Mouse (Mus musculus): ENCODE results near the gene Suclg2. TPM values are rescaled to one million over a fixed set of nuclear protein-coding genes. Genes with fewer than 3 reads are reported as not detected.

Gene Suclg2
- total and polyA plus RNA-seq, 2 experiments from 2014 or later = 16.0 to 16.1 TPM

GRCm38 (mm10) chr6:95711671-95712070 lies 6.9 kb downstream of the Suclg2 start:
- no peak for ATAC-seq
- no peak for TF ChIP-seq CTCF (IDR thresholded peaks at IDR 0.05; ENCODE audit: low read depth)
- WGBS = 81% methylated on average over 3 of the region's 3 CpGs

GRCm38 (mm10) chr6:95710886-95711285 lies 7.7 kb downstream of the Suclg2 start:
- H3K9me3 ChIP-seq (ENCODE audit: low read length) = no peaks in the 10 kb centered on the region
- no peak overlapping the region for H3K27ac ChIP-seq (ENCODE audit: low read depth, low read length)
- no peaks in the 10 kb centered on the region for H3K36me3 ChIP-seq (ENCODE audit: insufficient read depth)
- 95% methylated on average over 6 of the region's 6 CpGs for WGBS
- DNase-seq (no peak), ATAC-seq (no peak)
- no peak overlapping the region for H3K4me3 ChIP-seq (ENCODE audit: low read depth, low read length)
- H3K4me1 ChIP-seq (ENCODE audit: insufficient read depth) = no peaks in the 10 kb centered on the region
- no peaks in the 10 kb centered on the region for H3K27me3 ChIP-seq (ENCODE audit: insufficient read depth, low read length)
- TF ChIP-seq CTCF (IDR thresholded peaks at IDR 0.05; ENCODE audit: low read depth) = no peak
- no peak overlapping the region for H3K4me2 ChIP-seq (ENCODE audit: low read depth)
- no peak overlapping the region for H3K9ac ChIP-seq

More at GRCm38 (mm10) chr6:95711671-95712070, 6.9 kb downstream of the Suclg2 start:
- Histone ChIP-seq H3K36me3 (ENCODE audit: insufficient read depth) (no peaks in the 10 kb centered on the region), H3K4me2 (ENCODE audit: low read depth) (no peak overlapping the region), H3K9ac (no peak overlapping the region), H3K27me3 (ENCODE audit: insufficient read depth, low read length) (no peaks in the 10 kb centered on the region), H3K4me3 (ENCODE audit: low read depth, low read length) (no peak overlapping the region), H3K27ac (ENCODE audit: low read depth, low read length) (no peak overlapping the region), H3K4me1 (ENCODE audit: insufficient read depth) (no peaks in the 10 kb centered on the region), H3K9me3 (ENCODE audit: low read length) (no peaks in the 10 kb centered on the region)
- DNase-seq = no peak

GRCm38 (mm10) chr6:95709531-95709930 lies 9.1 kb downstream of the Suclg2 start:
- TF ChIP-seq CTCF (IDR thresholded peaks at IDR 0.05; ENCODE audit: low read depth) = no peak
- DNase-seq (no peak), ATAC-seq (no peak)
- H3K4me3 ChIP-seq (ENCODE audit: low read depth, low read length) = no peak overlapping the region
- H3K4me2 ChIP-seq (ENCODE audit: low read depth) = no peak overlapping the region
- no peak overlapping the region for H3K27ac ChIP-seq (ENCODE audit: low read depth, low read length)
- H3K9ac ChIP-seq = no peak overlapping the region
- no peaks in the 10 kb centered on the region for H3K4me1 ChIP-seq (ENCODE audit: insufficient read depth)
- no peaks in the 10 kb centered on the region for H3K36me3 ChIP-seq (ENCODE audit: insufficient read depth)
- no peaks in the 10 kb centered on the region for H3K27me3 ChIP-seq (ENCODE audit: insufficient read depth, low read length)
- H3K9me3 ChIP-seq (ENCODE audit: low read length) = no peaks in the 10 kb centered on the region
- WGBS = 46% methylated on average over 4 of the region's 4 CpGs

DNA sequence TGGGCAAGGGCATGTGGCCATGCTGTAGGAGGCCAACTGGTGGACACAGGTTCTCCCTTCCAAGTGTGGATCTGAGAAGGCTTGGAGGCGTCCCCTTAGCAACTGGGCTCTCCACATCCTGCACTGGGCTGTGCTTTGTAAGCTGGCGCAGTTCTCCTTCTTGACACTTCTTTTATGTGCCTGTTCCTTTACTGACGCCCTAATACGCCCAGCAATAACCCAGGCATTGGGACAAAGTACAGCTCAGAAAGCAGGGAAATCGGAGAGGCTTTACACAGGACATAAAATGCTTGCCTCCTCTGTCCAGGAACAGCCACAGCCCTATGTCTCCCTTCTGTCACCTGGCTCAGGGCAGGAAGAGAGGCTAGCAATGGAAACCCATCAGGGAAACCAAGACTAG lies 9.5 kb downstream of the Suclg2 start:
- Histone ChIP-seq H3K9me3 (ENCODE audit: low read length) (no peaks in the 10 kb centered on the region), H3K36me3 (ENCODE audit: insufficient read depth) (no peaks in the 10 kb centered on the region), H3K4me2 (ENCODE audit: low read depth) (no peak overlapping the region), H3K9ac (no peak overlapping the region), H3K27me3 (ENCODE audit: insufficient read depth, low read length) (no peaks in the 10 kb centered on the region), H3K4me1 (ENCODE audit: insufficient read depth) (no peaks in the 10 kb centered on the region), H3K27ac (ENCODE audit: low read depth, low read length) (no peak overlapping the region), H3K4me3 (ENCODE audit: low read depth, low read length) (no peak overlapping the region)
- ATAC-seq (no peak), DNase-seq (no peak)
- no peak for TF ChIP-seq CTCF (IDR thresholded peaks at IDR 0.05; ENCODE audit: low read depth)
- 55% methylated on average over 5 of the region's 5 CpGs for WGBS

DNA sequence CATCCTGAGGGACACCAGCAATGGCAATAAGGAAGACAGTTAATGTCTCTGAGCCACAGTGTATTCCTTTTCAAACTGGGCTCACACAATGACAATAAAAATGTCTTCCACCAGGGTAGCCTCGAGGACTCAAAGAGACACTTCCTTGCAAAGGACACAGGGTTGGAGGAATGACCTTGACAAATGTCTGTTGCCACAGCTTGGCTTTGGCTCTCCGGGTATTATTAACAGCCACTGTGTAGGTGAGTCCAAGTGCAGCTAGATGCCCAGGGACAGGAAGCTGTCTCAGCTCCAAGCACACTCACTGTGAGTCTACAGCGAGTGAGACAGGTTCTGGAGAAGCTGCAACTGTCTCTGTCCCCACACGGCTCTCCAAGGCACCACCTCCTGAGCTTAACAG lies 14.0 kb downstream of the Suclg2 start:
- Histone ChIP-seq H3K9me3 (ENCODE audit: low read length) (no peaks in the 10 kb centered on the region), H3K4me1 (ENCODE audit: insufficient read depth) (no peaks in the 10 kb centered on the region), H3K9ac (no peak overlapping the region), H3K36me3 (ENCODE audit: insufficient read depth) (no peaks in the 10 kb centered on the region), H3K27me3 (ENCODE audit: insufficient read depth, low read length) (no peaks in the 10 kb centered on the region), H3K27ac (ENCODE audit: low read depth, low read length) (no peak overlapping the region), H3K4me3 (ENCODE audit: low read depth, low read length) (no peak overlapping the region), H3K4me2 (ENCODE audit: low read depth) (no peak overlapping the region)
- no peak for DNase-seq
- TF ChIP-seq CTCF (IDR thresholded peaks at IDR 0.05; ENCODE audit: low read depth) = no peak
- 88% methylated on average over 4 of the region's 4 CpGs for whole genome bisulfite sequencing
- no peak for ATAC-seq

DNA sequence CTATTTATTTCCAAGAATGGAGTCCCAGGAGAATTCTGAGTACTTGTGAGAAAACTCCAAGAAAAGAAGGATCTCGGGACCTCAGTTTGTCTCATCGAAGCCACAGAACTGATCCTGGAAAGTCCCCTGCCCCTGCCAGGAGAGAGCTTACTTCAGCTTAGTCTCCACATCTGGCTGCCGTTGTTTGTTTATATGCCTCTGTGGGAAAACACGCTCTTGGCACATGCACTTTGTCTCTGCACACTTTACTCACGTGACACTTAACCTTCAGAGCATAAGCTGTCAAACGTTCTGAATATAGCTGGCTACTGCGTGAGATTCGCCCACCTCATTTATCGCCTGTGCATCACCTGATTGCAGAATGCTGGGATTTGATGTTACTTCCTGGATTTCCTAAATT lies 16.4 kb downstream of the Suclg2 start:
- WGBS = 79% methylated on average over 9 of the region's 9 CpGs
- Histone ChIP-seq H3K4me2 (ENCODE audit: low read depth) (no peak overlapping the region), H3K27me3 (ENCODE audit: insufficient read depth, low read length) (no peaks in the 10 kb centered on the region), H3K4me1 (ENCODE audit: insufficient read depth) (no peaks in the 10 kb centered on the region), H3K4me3 (ENCODE audit: low read depth, low read length) (no peak overlapping the region), H3K9me3 (ENCODE audit: low read length) (no peaks in the 10 kb centered on the region), H3K27ac (ENCODE audit: low read depth, low read length) (no peak overlapping the region), H3K36me3 (ENCODE audit: insufficient read depth) (no peaks in the 10 kb centered on the region), H3K9ac (no peak overlapping the region)
- ATAC-seq (no peak), DNase-seq (no peak)
- TF ChIP-seq CTCF (IDR thresholded peaks at IDR 0.05; ENCODE audit: low read depth) = no peak

DNA sequence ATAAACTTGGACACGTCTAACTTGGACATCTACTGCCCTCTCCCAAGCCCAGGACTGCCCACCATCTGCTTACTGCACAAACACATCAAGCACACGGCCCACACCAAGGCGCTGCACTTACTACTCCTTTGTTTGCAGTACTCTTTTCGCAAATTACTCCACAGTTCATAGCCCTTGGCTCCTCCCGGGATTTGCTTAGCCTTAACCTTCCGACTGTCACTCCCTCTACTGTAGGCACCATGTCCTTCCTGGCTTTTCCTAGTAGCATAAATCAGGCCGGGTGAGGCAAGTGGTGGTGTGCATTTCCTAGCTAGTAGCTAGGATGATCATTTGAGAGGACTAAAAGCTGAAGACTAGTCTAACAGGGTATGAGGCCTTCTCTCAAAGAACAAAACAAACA lies 16.8 kb downstream of the Suclg2 start:
- DNase-seq (no peak), ATAC-seq (no peak)
- Histone ChIP-seq H3K4me2 (ENCODE audit: low read depth) (no peak overlapping the region), H3K36me3 (ENCODE audit: insufficient read depth) (no peaks in the 10 kb centered on the region), H3K27ac (ENCODE audit: low read depth, low read length) (no peak overlapping the region), H3K9me3 (ENCODE audit: low read length) (no peaks in the 10 kb centered on the region), H3K4me1 (ENCODE audit: insufficient read depth) (no peaks in the 10 kb centered on the region), H3K27me3 (ENCODE audit: insufficient read depth, low read length) (no peaks in the 10 kb centered on the region), H3K4me3 (ENCODE audit: low read depth, low read length) (no peak overlapping the region), H3K9ac (no peak overlapping the region)
- 69% methylated on average over 7 of the region's 7 CpGs for WGBS
- no peak for TF ChIP-seq CTCF (IDR thresholded peaks at IDR 0.05; ENCODE audit: low read depth)
